Mouse (Mus musculus) layer of hippocampus, adult 9-10 months (tissue): ENCODE results near the gene Stra8.

Source experiments
- DNase-seq: peaks from one replicate; pipeline ENCODE4 v3.0.0; 2022; ENCODE audit warnings: low spot score

The Stra8 gene

GRCm38 (mm10) chr6:34942446-34942845, 22.5 kb downstream of the Stra8 start:
- no peak for DNase-seq

- DNase-seq: no peak
Observed at GRCm38 (mm10) chr6:34943499-34943898, 23.5 kb downstream of the Stra8 start.

- no peak for DNase-seq
Observed at GRCm38 (mm10) chr6:34946486-34947079, 26.6 kb downstream of the Stra8 start.

- DNase-seq: no peak
Observed at GRCm38 (mm10) chr6:34948461-34948860, 28.5 kb downstream of the Stra8 start.

GRCm38 (mm10) chr6:34951518-34951917, 31.6 kb downstream of the Stra8 start:
- DNase-seq: no peak

- DNase-seq: no peak
Observed at GRCm38 (mm10) chr6:34951956-34952667, 32.1 kb downstream of the Stra8 start.

GRCm38 (mm10) chr6:34954926-34955861, 35.2 kb downstream of the Stra8 start:
- DNase-seq: peak; percentile 6

GRCm38 (mm10) chr6:34955862-34956241, 35.9 kb downstream of the Stra8 start:
- no peak for DNase-seq

- no peak for DNase-seq
Observed at GRCm38 (mm10) chr6:34959131-34959530, 39.2 kb downstream of the Stra8 start.

- DNase-seq: no peak
Observed at GRCm38 (mm10) chr6:34964550-34964949, 44.6 kb downstream of the Stra8 start.

GRCm38 (mm10) chr6:34965819-34966539, 46.0 kb downstream of the Stra8 start:
- no peak for DNase-seq

- no peak for DNase-seq
Observed at GRCm38 (mm10) chr6:34971181-34971580, 51.2 kb downstream of the Stra8 start.

- DNase-seq: no peak
Observed at GRCm38 (mm10) chr6:34979291-34979690, 59.3 kb downstream of the Stra8 start.

- no peak for DNase-seq
Observed at GRCm38 (mm10) chr6:34980661-34981060, 60.7 kb downstream of the Stra8 start.

- DNase-seq: no peak
Observed at GRCm38 (mm10) chr6:34987085-34987645, 67.2 kb downstream of the Stra8 start.

- no peak for DNase-seq
Observed at GRCm38 (mm10) chr6:34988081-34988761, 68.3 kb downstream of the Stra8 start, which contains the start of gene Slc23a4. Gene Slc23a4 (minus strand): TSS chr6:34988404.
